Mouse (Mus musculus) WW6 (cell line): ENCODE measurements around the gene Pms2.

ENCODE experiments used
- DNase-seq: peaks from one replicate; pipeline ENCODE4 v3.0.0-alpha.2; 2013; ENCODE audit warnings: low read depth, low spot score

Pms2 gene

GRCm38 (mm10) chr5:143909417-143910400 is at the start of gene Pms2, which contains the start of gene Aimp2:
TSS of gene Pms2 (plus strand) at chr5:143909964.
TSS of gene Aimp2 (minus strand) at chr5:143909847.
- peak; percentile 94 for DNase-seq

- DNase-seq = no peak
Measured at GRCm38 (mm10) chr5:143871547-143872169, 38.1 kb upstream of the Pms2 start.

- DNase-seq = no peak
Measured at GRCm38 (mm10) chr5:143874571-143874970, 35.2 kb upstream of the Pms2 start.

- DNase-seq = no peak
Measured at GRCm38 (mm10) chr5:143885274-143885673, 24.5 kb upstream of the Pms2 start.

GRCm38 (mm10) chr5:143890741-143891140 is 19.0 kb upstream of the Pms2 start:
- no peak for DNase-seq

- DNase-seq = no peak
Measured at GRCm38 (mm10) chr5:143892255-143892886, 17.4 kb upstream of the Pms2 start.

GRCm38 (mm10) chr5:143893396-143893795 is 16.4 kb upstream of the Pms2 start:
- DNase-seq = no peak

GRCm38 (mm10) chr5:143897635-143898330 is 12.0 kb upstream of the Pms2 start, which contains the start of gene Ankrd61:
TSS of gene Ankrd61 (minus strand) at chr5:143897685.
- no peak for DNase-seq

- no peak for DNase-seq
Measured at GRCm38 (mm10) chr5:143902111-143902510, 7.7 kb upstream of the Pms2 start.

- no peak for DNase-seq
Measured at GRCm38 (mm10) chr5:143903813-143904212, 6.0 kb upstream of the Pms2 start.

- no peak for DNase-seq
Measured at GRCm38 (mm10) chr5:143906429-143906828, 3.3 kb upstream of the Pms2 start.

GRCm38 (mm10) chr5:143908926-143909325 is 838 bp upstream of the Pms2 start:
- no peak for DNase-seq

GRCm38 (mm10) chr5:143916221-143916620 is 6.5 kb downstream of the Pms2 start:
- no peak for DNase-seq

- no peak for DNase-seq
Measured at GRCm38 (mm10) chr5:143917418-143917817, 7.7 kb downstream of the Pms2 start.

GRCm38 (mm10) chr5:143918120-143918519 is 8.4 kb downstream of the Pms2 start:
- no peak for DNase-seq

- no peak for DNase-seq
Measured at GRCm38 (mm10) chr5:143924781-143925452, 15.2 kb downstream of the Pms2 start.

- no peak for DNase-seq
Measured at GRCm38 (mm10) chr5:143927875-143928274, 18.1 kb downstream of the Pms2 start, which contains the start of gene Gm42421. TSS of gene Gm42421 (plus strand) at chr5:143928175.

- DNase-seq = no peak
Measured at GRCm38 (mm10) chr5:143929291-143929690, 19.5 kb downstream of the Pms2 start.

- DNase-seq = no peak
Measured at GRCm38 (mm10) chr5:143930656-143931055, 20.9 kb downstream of the Pms2 start.

- DNase-seq = no peak
Measured at GRCm38 (mm10) chr5:143931863-143932580, 22.3 kb downstream of the Pms2 start.
